Mouse (Mus musculus) kidney, adult 2 months (tissue): ENCODE measurements at regions not wholly inside any gene's neighbourhood (a gene's known extent, or its start where the extent isn't known, plus 50 kb on each side); places are given as distances from the start of the nearest gene placed in this dataset.

Source experiments
- CTCF ChIP-seq: fragments of 200-500 bp; conservative IDR thresholded peaks from 2 replicates; pipeline ENCODE4 v1.5.1; 2011; ENCODE audit warnings: low read depth, mild to moderate bottlenecking, control low read depth, low read length, moderate library complexity, mixed read lengths; ENCODE audit not compliant: insufficient read depth, insufficient read length
- POLR2A ChIP-seq: fragments of 200-500 bp; IDR thresholded peaks from one replicate; pipeline ENCODE4 v1.6.1; 2011; ENCODE audit warnings: low read depth, low read length, control low read depth

- TF ChIP-seq POLR2A, result no peak
- TF ChIP-seq CTCF, result peak; percentile 71
Measured at GRCm38 (mm10) chr10:26494380-26494781, 118.6 kb upstream of the L3mbtl3 start.
